In genomic region chr13:3477997-3478728, GRCm38 (mm10) we compare ENCODE assay signal across 8 mouse cellular contexts. TPM values are rescaled to one million over a fixed set of nuclear protein-coding genes. Genes with fewer than 3 reads are reported as not detected.
A peak's percentile ranks its signal among the peaks of the same experiment; 100 is the strongest.
DNase-seq lines count a peak whose midpoint lies in the region; ATAC-seq and TF ChIP-seq lines count a peak whose summit lies in the region.

No protein-coding gene starts in this region.

- peak overlapping the region; percentile 93 for H3K4me2 ChIP-seq in forebrain, postnatal 0 days (ENCODE audit: low read depth)
- peak overlapping the region; percentile 76 for H3K4me2 ChIP-seq in hindbrain, embryonic 15.5 days

- ATAC-seq in forebrain, postnatal 0 days, result peak; percentile 100
- peak; percentile 99 for ATAC-seq in hindbrain, embryonic 15.5 days (ENCODE audit: low FRiP score, low read depth)

- peak overlapping the region; percentile 67 for H3K9ac ChIP-seq in forebrain, postnatal 0 days
- H3K9ac ChIP-seq in hindbrain, embryonic 15.5 days, result peak overlapping the region; percentile 53

- no peaks in the 10 kb centered on the region for H3K4me1 ChIP-seq in forebrain, postnatal 0 days (ENCODE audit: insufficient read depth)
- peaks cover 8% of the 10 kb centered on the region for H3K4me1 ChIP-seq in hindbrain, embryonic 15.5 days (replicated peaks)

- WGBS in forebrain, postnatal 0 days, result 3% methylated on average over 43 of the region's 45 CpGs
- WGBS in hindbrain, embryonic 15.5 days, result under 1% methylated on average over 35 of the region's 45 CpGs

- DNase-seq in MN1 (ENCODE audit: low spot score), result peak; percentile 82
- DNase-seq in cerebellum, adult 18-20 months, result peak; percentile 76 to 78
- DNase-seq in forebrain, postnatal 0 days, result peak; percentile 78
- peak; percentile 42 to 66 for DNase-seq in layer of hippocampus, postnatal 36 days
- peak; percentile 58 for DNase-seq in lung, postnatal 14 days
- DNase-seq in retina, embryonic 14.5 days (ENCODE audit: low spot score), result peak; percentile 60
- peak; percentile 75 for DNase-seq in thymus, postnatal 4 days

- no peaks in the 10 kb centered on the region for H3K27me3 ChIP-seq in forebrain, postnatal 0 days (ENCODE audit: insufficient read depth, low read length)
- H3K27me3 ChIP-seq in hindbrain, embryonic 15.5 days, result no peaks in the 10 kb centered on the region

- no peak for TF ChIP-seq CTCF in forebrain, postnatal 0 days (IDR thresholded peaks at IDR 0.05; ENCODE audit: low read depth)

- no peaks in the 10 kb centered on the region for H3K9me3 ChIP-seq in forebrain, postnatal 0 days (ENCODE audit: low read length)
- H3K9me3 ChIP-seq in hindbrain, embryonic 15.5 days, result no peaks in the 10 kb centered on the region

- H3K27ac ChIP-seq in forebrain, postnatal 0 days (ENCODE audit: low read depth, low read length), result no peak overlapping the region
- H3K27ac ChIP-seq in hindbrain, embryonic 15.5 days (replicated peaks), result peak overlapping the region; percentile 50; the same call in 1 of the 2 replicates

- no peaks in the 10 kb centered on the region for H3K36me3 ChIP-seq in forebrain, postnatal 0 days (ENCODE audit: insufficient read depth)
- peaks cover 4% of the 10 kb centered on the region; the same call in 1 of the 2 replicates for H3K36me3 ChIP-seq in hindbrain, embryonic 15.5 days

- H3K4me3 ChIP-seq in forebrain, postnatal 0 days (ENCODE audit: low read depth, low read length), result peak overlapping the region; percentile 61
- peak overlapping the region; percentile 67 for H3K4me3 ChIP-seq in hindbrain, embryonic 15.5 days

RNA-seq across cellular contexts. Expression of gene Gdi2, which starts 59.7 kb away (rescaled TPM):
- 297 and 300 TPM in 2 replicates for total RNA-seq in forebrain, postnatal 0 days (2014; rRNA removed)
- 376 and 382 TPM in 2 replicates for polyA plus RNA-seq in forebrain, postnatal 0 days (2015; fragmentation: Nextera tagmentation; extraction: Ambion mirVana)
- polyA plus RNA-seq in hindbrain, embryonic 15.5 days (2015; fragmentation: Nextera tagmentation; extraction: Ambion mirVana), result 398 and 401 TPM in 2 replicates
- total RNA-seq in layer of hippocampus, postnatal 36 days (2021), result 100 to 1,000 TPM; 285 to 292 TPM
